Mouse (Mus musculus) embryonic fibroblast, embryonic 13.5 days (primary cell): ENCODE data around the gene Tmem262. TPM values are rescaled to one million over a fixed set of nuclear protein-coding genes. Genes with fewer than 3 reads are reported as not detected.

Experiments used
- H3K27ac ChIP-seq: 2 replicates; pipeline ENCODE4 v1.5.1; 2012; ENCODE audit warnings: low read length, control low read depth, inconsistent platforms; ENCODE audit not compliant: insufficient read depth
- H3K4me1 ChIP-seq: 2 replicates; pipeline ENCODE4 v1.6.1; 2011; ENCODE audit warnings: low read length; ENCODE audit not compliant: control insufficient read depth, insufficient read depth
- H3K4me3 ChIP-seq: 2 replicates; pipeline ENCODE4 v1.5.1; 2011; ENCODE audit warnings: mild to moderate bottlenecking, control low read depth, low read length; ENCODE audit not compliant: insufficient read depth
- CTCF ChIP-seq: IDR thresholded peaks from 2 replicates; pipeline ENCODE4 v1.5.1; 2011; ENCODE audit warnings: mild to moderate bottlenecking, control low read depth, low read length, moderate library complexity, borderline replicate concordance; ENCODE audit not compliant: insufficient read depth
- POLR2A ChIP-seq: IDR thresholded peaks from 2 replicates; pipeline ENCODE4 v1.6.1; 2011; ENCODE audit warnings: low read depth, mild to moderate bottlenecking, control low read depth, low read length, moderate library complexity
- polyA plus RNA-seq: library from polyadenylated mRNA; stranded (reverse); fragments of >200 nt; gene quantifications from 2 replicates; pipeline ENCODE4 v1.2.4, GENCODE M21; 2011; ENCODE audit warnings: low read depth; ENCODE audit not compliant: missing spikeins, insufficient read length

The Tmem262 gene
- polyA plus RNA-seq, 1 experiment = not detected

DNA sequence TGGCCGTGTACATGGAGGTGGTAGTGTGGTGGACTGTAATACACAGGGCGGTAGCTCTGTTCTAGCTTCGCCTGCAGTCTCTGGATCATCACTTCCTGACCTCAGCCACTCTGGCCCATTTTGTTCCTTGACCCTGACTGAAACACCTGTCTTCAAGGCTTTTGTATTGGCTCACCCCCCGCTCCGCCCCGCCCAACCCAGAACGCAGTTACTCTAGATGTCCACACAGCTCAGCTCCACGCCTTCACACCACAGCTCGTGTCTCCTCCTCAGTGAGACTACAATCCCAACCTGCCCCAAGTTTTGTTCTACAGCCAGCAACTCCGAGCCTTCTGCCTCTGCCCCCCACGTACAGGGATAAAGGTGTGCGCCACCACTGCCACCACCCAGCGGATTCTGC, 9.0 kb downstream of the Tmem262 start:
- Histone ChIP-seq H3K4me1 (peaks cover 1% of the 10 kb centered on the region; the same call in 1 of the 2 replicates), H3K27ac (no peak overlapping the region), H3K4me3 (no peak overlapping the region)
- no peak for TF ChIP-seq POLR2A
- TF ChIP-seq CTCF = no peak

DNA sequence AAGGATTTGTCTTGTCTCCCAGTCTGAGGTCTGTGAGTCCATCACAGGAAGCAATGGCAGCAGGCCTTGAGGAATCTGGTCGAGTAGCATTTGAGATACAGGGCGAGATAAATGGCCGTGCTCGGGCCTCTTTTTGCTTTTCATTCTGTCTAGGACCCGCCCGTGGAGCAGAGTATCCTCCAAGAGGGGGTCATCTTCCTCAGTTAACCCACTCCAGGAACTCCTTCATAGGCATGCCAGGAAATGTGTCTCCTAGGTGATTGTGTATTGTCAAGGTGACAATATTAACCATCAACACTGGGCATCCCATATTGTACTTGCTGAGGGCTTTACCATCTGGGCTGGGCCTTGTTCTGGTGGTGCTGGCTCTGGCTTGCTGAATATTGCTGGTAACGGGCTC, 14.3 kb downstream of the Tmem262 start, which contains the start of gene AC131692.1:
AC131692.1 (plus strand) TSS at position 301 of the 400 bp plus-strand sequence.
- TF ChIP-seq POLR2A (no peak), CTCF (no peak)
- Histone ChIP-seq H3K4me3 (no peak within 1 kb of the TSS), H3K27ac (no peak within 1 kb of the TSS), H3K4me1 (no peaks in the 10 kb centered on the region)

- Histone ChIP-seq H3K4me3 (no peak overlapping the region), H3K27ac (no peak overlapping the region), H3K4me1 (no peaks in the 10 kb centered on the region)
- TF ChIP-seq POLR2A = no peak
- no peak for TF ChIP-seq CTCF
Measured at GRCm38 (mm10) chr19:6097847-6098246, 18.0 kb downstream of the Tmem262 start.

DNA sequence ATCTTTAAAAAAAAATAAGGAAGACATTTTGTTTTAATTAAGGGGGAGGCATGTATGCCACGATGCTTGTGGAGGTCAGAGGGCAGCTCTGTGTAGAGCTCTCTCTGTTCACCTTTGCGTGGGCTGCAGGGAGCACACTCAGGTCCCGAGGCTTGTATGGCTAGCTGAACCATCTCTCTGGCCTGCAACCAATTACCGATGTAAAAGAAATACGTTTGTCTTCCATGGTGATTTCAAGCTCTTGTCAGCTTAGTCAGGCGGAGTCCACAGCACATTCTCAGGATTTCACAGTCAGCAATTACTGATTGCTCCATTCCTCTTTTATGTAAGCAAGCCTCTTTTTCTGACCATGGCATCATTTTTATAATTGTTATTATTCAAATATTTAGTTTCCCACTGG, 21.4 kb downstream of the Tmem262 start:
- TF ChIP-seq CTCF = no peak
- H3K4me3 ChIP-seq = no peak overlapping the region
- H3K4me1 ChIP-seq = no peaks in the 10 kb centered on the region
- H3K27ac ChIP-seq = no peak overlapping the region

GRCm38 (mm10) chr19:6102169-6102853, 22.5 kb downstream of the Tmem262 start:
- TF ChIP-seq CTCF (no peak), POLR2A (no peak)
- Histone ChIP-seq H3K27ac (no peak overlapping the region), H3K4me3 (no peak overlapping the region), H3K4me1 (no peaks in the 10 kb centered on the region)

GRCm38 (mm10) chr19:6104476-6104875, 24.6 kb downstream of the Tmem262 start:
- Histone ChIP-seq H3K4me1 (no peaks in the 10 kb centered on the region), H3K4me3 (no peak overlapping the region), H3K27ac (no peak overlapping the region)
- TF ChIP-seq CTCF (no peak), POLR2A (no peak)

GRCm38 (mm10) chr19:6105586-6105985, 25.8 kb downstream of the Tmem262 start, which contains the start of gene Naaladl1:
Naaladl1 (plus strand) TSS chr19:6105782.
- Histone ChIP-seq H3K4me3 (no peak within 1 kb of the TSS), H3K4me1 (no peaks in the 10 kb centered on the region), H3K27ac (no peak within 1 kb of the TSS)
- no peak for TF ChIP-seq POLR2A
- no peak for TF ChIP-seq CTCF

GRCm38 (mm10) chr19:6113116-6113515, 33.3 kb downstream of the Tmem262 start:
- no peak for TF ChIP-seq POLR2A
- TF ChIP-seq CTCF = no peak
- H3K27ac ChIP-seq = no peak overlapping the region

DNA sequence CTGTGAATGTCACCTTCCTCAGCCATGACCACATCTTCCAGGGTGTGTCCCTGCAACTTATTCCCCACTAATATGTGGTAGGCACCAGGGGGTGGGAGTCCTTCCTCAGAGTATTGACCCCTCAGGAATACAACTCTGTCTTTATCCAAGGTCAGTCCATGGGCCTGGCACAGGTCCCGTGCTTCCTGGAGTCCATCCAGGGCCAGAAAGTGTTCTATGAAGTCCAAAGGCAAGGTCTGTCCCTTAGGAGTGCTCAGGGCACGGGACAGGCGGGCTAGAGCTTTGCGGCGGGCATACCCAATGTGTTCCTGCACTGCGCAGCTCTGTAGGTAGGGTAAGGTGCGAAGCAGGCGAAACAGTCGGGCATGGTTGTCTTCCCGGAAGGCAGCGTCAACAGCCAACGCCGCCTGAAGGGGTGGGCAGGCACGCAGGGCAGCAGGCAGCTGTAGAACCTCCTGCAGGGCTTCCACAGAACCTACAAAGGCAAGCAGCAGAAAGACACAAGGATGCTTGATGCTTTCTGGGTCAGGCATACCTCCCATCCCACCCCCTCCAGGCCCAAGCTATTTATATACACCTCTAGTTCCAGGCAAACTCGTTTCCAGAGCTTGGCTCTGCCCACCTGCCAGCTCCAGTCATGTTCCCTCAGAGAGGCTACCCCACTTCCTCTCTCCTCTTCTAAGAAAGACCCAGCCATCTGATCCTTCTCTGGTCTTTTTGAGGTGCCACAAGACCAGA, 36.4 kb downstream of the Tmem262 start:
- TF ChIP-seq POLR2A = no peak
- TF ChIP-seq CTCF = no peak
- no peaks in the 10 kb centered on the region for H3K4me1 ChIP-seq
- no peak overlapping the region for H3K27ac ChIP-seq
- peak overlapping the region; percentile 88 for H3K4me3 ChIP-seq

More at GRCm38 (mm10) chr19:6113116-6113515, 33.3 kb downstream of the Tmem262 start:
- Histone ChIP-seq H3K4me3 (no peak overlapping the region), H3K4me1 (no peaks in the 10 kb centered on the region)
